Mouse (Mus musculus): ENCODE data around the gene Treh. TPM values are rescaled to one million over a fixed set of nuclear protein-coding genes. Genes with fewer than 3 reads are reported as not detected.

Treh gene
- polyA plus RNA-seq, 1 experiment from 2014 or later = 0.13 TPM

- no peaks in the 10 kb centered on the region for H3K9me3 ChIP-seq
- H3K4me1 ChIP-seq = peaks cover 27% of the 10 kb centered on the region
- H3K4me3 ChIP-seq (replicated peaks) = no peak overlapping the region
- no peaks in the 10 kb centered on the region for H3K36me3 ChIP-seq
- H3K27me3 ChIP-seq (replicated peaks) = no peaks in the 10 kb centered on the region
- H3K27ac ChIP-seq = no peak overlapping the region
- WGBS = 36% methylated on average over 10 of the region's 10 CpGs
- ATAC-seq (ENCODE audit: insufficient read depth, low FRiP score, low read depth) = no peak
- no peak overlapping the region for H3K4me2 ChIP-seq
- no peak overlapping the region for H3K9ac ChIP-seq
Observed at GRCm38 (mm10) chr9:44726431-44727146, 53.6 kb downstream of the Treh start.

GRCm38 (mm10) chr9:44727441-44727840, 54.4 kb downstream of the Treh start:
- H3K9ac ChIP-seq = no peak overlapping the region
- WGBS = 63% methylated on average over 5 of the region's 5 CpGs
- 0 out of 2 replicates have a peak, but pooled peaks cover under 1% of the 10 kb centered on the region for H3K27me3 ChIP-seq (replicated peaks)
- no peak overlapping the region for H3K4me3 ChIP-seq (replicated peaks)
- peaks cover 26% of the 10 kb centered on the region for H3K4me1 ChIP-seq
- H3K36me3 ChIP-seq = no peaks in the 10 kb centered on the region
- no peak overlapping the region for H3K4me2 ChIP-seq
- H3K9me3 ChIP-seq = no peaks in the 10 kb centered on the region
- no peak overlapping the region for H3K27ac ChIP-seq
- no peak for ATAC-seq (ENCODE audit: insufficient read depth, low FRiP score, low read depth)

GRCm38 (mm10) chr9:44732130-44732549, 59.1 kb downstream of the Treh start:
- no peaks in the 10 kb centered on the region for H3K36me3 ChIP-seq
- no peak for ATAC-seq (ENCODE audit: insufficient read depth, low FRiP score, low read depth)
- no peak overlapping the region for H3K4me3 ChIP-seq (replicated peaks)
- no peak overlapping the region for H3K27ac ChIP-seq
- H3K27me3 ChIP-seq (replicated peaks) = 0 out of 2 replicates have a peak, but pooled peaks cover 7% of the 10 kb centered on the region
- H3K4me2 ChIP-seq = no peak overlapping the region
- peaks cover 24% of the 10 kb centered on the region for H3K4me1 ChIP-seq
- no peaks in the 10 kb centered on the region for H3K9me3 ChIP-seq
- whole genome bisulfite sequencing = 67% methylated on average over 5 of the region's 5 CpGs
- H3K9ac ChIP-seq = no peak overlapping the region

GRCm38 (mm10) chr9:44732921-44733530, 60.0 kb downstream of the Treh start:
- H3K9ac ChIP-seq = peak overlapping the region; percentile 52; the same call in 1 of the 2 replicates

GRCm38 (mm10) chr9:44733671-44734523, 60.9 kb downstream of the Treh start:
- whole genome bisulfite sequencing = 1% methylated on average over 79 of the region's 79 CpGs
- peak overlapping the region; percentile 68 for H3K27ac ChIP-seq
- H3K4me2 ChIP-seq = peak overlapping the region; percentile 94
- 0 out of 2 replicates have a peak, but pooled peaks cover 7% of the 10 kb centered on the region for H3K27me3 ChIP-seq (replicated peaks)
- peak overlapping the region; percentile 54 for H3K4me3 ChIP-seq (replicated peaks)
- peaks cover 24% of the 10 kb centered on the region for H3K4me1 ChIP-seq
- H3K9me3 ChIP-seq = no peaks in the 10 kb centered on the region
- peak overlapping the region; percentile 52 for H3K9ac ChIP-seq
- peak; percentile 48 for ATAC-seq (ENCODE audit: insufficient read depth, low FRiP score, low read depth)
- no peaks in the 10 kb centered on the region for H3K36me3 ChIP-seq

More at GRCm38 (mm10) chr9:44732921-44733530, 60.0 kb downstream of the Treh start:
- H3K36me3 ChIP-seq = no peaks in the 10 kb centered on the region
- peak overlapping the region; percentile 17 for H3K27ac ChIP-seq
- H3K9me3 ChIP-seq = no peaks in the 10 kb centered on the region
- H3K4me1 ChIP-seq = peaks cover 24% of the 10 kb centered on the region
- peak overlapping the region; percentile 94 for H3K4me2 ChIP-seq
- peak overlapping the region; percentile 54 for H3K4me3 ChIP-seq (replicated peaks)
- 0 out of 2 replicates have a peak, but pooled peaks cover 7% of the 10 kb centered on the region for H3K27me3 ChIP-seq (replicated peaks)
- WGBS = 54% methylated on average over 12 of the region's 12 CpGs
- ATAC-seq (ENCODE audit: insufficient read depth, low FRiP score, low read depth) = no peak

GRCm38 (mm10) chr9:44734524-44735494, 61.8 kb downstream of the Treh start, which contains the start of gene Phldb1:
Phldb1 (minus strand) TSS chr9:44735198.
- Histone ChIP-seq H3K4me2 (peak within 1 kb of the TSS; percentile 94), H3K27me3 (replicated peaks) (0 out of 2 replicates have a peak, but pooled peaks cover 7% of the 10 kb centered on the region), H3K9ac (peak within 1 kb of the TSS; percentile 52), H3K36me3 (no peaks in the 10 kb centered on the region), H3K27ac (peak within 1 kb of the TSS; percentile 68), H3K4me3 (replicated peaks) (peak within 1 kb of the TSS; percentile 54), H3K4me1 (peaks cover 24% of the 10 kb centered on the region), H3K9me3 (no peaks in the 10 kb centered on the region)
- 1% methylated on average over 46 of the region's 47 CpGs for WGBS
- ATAC-seq (ENCODE audit: insufficient read depth, low FRiP score, low read depth) = peak; percentile 77

- no peak overlapping the region for H3K4me2 ChIP-seq
- no peak overlapping the region for H3K9ac ChIP-seq
- H3K27ac ChIP-seq = peak overlapping the region; percentile 54
- 73% methylated on average over 6 of the region's 6 CpGs for WGBS
- no peak overlapping the region for H3K4me3 ChIP-seq (replicated peaks)
- ATAC-seq (ENCODE audit: insufficient read depth, low FRiP score, low read depth) = no peak
- H3K27me3 ChIP-seq (replicated peaks) = 0 out of 2 replicates have a peak, but pooled peaks cover 7% of the 10 kb centered on the region
- H3K9me3 ChIP-seq = no peaks in the 10 kb centered on the region
- H3K4me1 ChIP-seq = peaks cover 24% of the 10 kb centered on the region
- H3K36me3 ChIP-seq = no peaks in the 10 kb centered on the region
Observed at GRCm38 (mm10) chr9:44735886-44736285, 62.9 kb downstream of the Treh start.

Other genes with a start within 250 kb of the Treh start
- not detected in 2 replicates for gene Foxr1, start 232.1 kb upstream of the Treh start, polyA plus RNA-seq (2015; fragmentation: Nextera tagmentation; extraction: Ambion mirVana)
- 18.2 and 26.2 TPM in 2 replicates for gene Upk2, start 218.3 kb upstream of the Treh start, polyA plus RNA-seq (2015; fragmentation: Nextera tagmentation; extraction: Ambion mirVana)
- 12.0 and 12.1 TPM in 2 replicates for gene Bcl9l, start 190.4 kb upstream of the Treh start, polyA plus RNA-seq (2015; fragmentation: Nextera tagmentation; extraction: Ambion mirVana)
- 0.54 and 0.62 TPM in 2 replicates for gene Cxcr5, start 111.4 kb upstream of the Treh start, polyA plus RNA-seq (2015; fragmentation: Nextera tagmentation; extraction: Ambion mirVana)
- 18.6 and 19.8 TPM in 2 replicates for gene Ddx6, start 68.3 kb upstream of the Treh start, polyA plus RNA-seq (2015; fragmentation: Nextera tagmentation; extraction: Ambion mirVana)
- 24.0 and 25.4 TPM in 2 replicates for gene Phldb1, start 62.0 kb downstream of the Treh start, polyA plus RNA-seq (2015; fragmentation: Nextera tagmentation; extraction: Ambion mirVana)
- 189 and 208 TPM in 2 replicates for gene Arcn1, start 94.6 kb downstream of the Treh start, polyA plus RNA-seq (2015; fragmentation: Nextera tagmentation; extraction: Ambion mirVana)
- 84.3 and 84.4 TPM in 2 replicates for gene Ift46, start 94.7 kb downstream of the Treh start, polyA plus RNA-seq (2015; fragmentation: Nextera tagmentation; extraction: Ambion mirVana)
- gene Tmem25, start 126.1 kb downstream of the Treh start, polyA plus RNA-seq (2015; fragmentation: Nextera tagmentation; extraction: Ambion mirVana) = 3.4 and 3.8 TPM in 2 replicates
- 2.3 and 9.4 TPM in 2 replicates for gene Ttc36, start 129.8 kb downstream of the Treh start, polyA plus RNA-seq (2015; fragmentation: Nextera tagmentation; extraction: Ambion mirVana)
- gene Kmt2a, start 208.1 kb downstream of the Treh start, polyA plus RNA-seq (2015; fragmentation: Nextera tagmentation; extraction: Ambion mirVana) = 14.1 and 14.2 TPM in 2 replicates
- 757 and 776 TPM in 2 replicates for gene Atp5l, start 247.5 kb downstream of the Treh start, polyA plus RNA-seq (2015; fragmentation: Nextera tagmentation; extraction: Ambion mirVana)

Data from stomach, embryonic 15.5 days (tissue).